ENCODE assay signal across 13 mouse cellular contexts in the genomic region with DNA sequence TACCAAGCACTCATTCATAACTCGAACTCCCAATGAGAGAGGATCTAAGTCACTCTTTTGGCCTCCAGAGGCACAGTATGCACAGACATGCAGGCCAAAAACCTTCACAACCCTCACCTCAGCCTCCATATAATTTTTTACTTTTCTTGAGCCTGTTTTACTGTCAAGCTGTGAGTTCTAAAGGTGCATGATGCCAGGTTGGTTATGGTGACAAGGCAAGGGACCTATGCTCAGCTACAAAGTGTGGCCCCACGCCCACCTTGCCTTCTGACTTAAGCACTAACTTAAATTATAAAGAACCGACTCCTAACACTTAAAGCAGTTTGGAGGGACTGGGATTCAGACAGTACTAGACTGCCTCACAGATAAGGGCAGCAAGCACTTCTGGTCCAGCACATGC. TPM values are rescaled to one million over a fixed set of nuclear protein-coding genes. Genes with fewer than 3 reads are reported as not detected.
DNase-seq lines count a peak whose midpoint lies in the region; ATAC-seq lines count a peak whose summit lies in the region.
"Had no signal": no experiment of that assay in that cellular context is flagged by ENCODE, and none has a peak within 500 bp of the region (broad histone marks: within the 10 kb centered on the region; RNA-seq: fewer than 3 reads in every experiment).

No protein-coding gene starts in this region.

- WGBS in intestine, embryonic 15.5 days, result 77% methylated on average over 3 of the region's 3 CpGs
- WGBS in stomach, embryonic 14.5 days, result 79% methylated on average over 3 of the region's 3 CpGs

- H3K9me3 ChIP-seq in megakaryocyte, embryonic 14.5 days, result no peaks in the 10 kb centered on the region
- no peaks in the 10 kb centered on the region for H3K9me3 ChIP-seq in intestine, embryonic 15.5 days
- H3K9me3 ChIP-seq in stomach, embryonic 14.5 days (ENCODE audit: control insufficient read depth, low read depth, low read length), result no peaks in the 10 kb centered on the region

- peak overlapping the region; percentile 78 for H3K4me3 ChIP-seq in megakaryocyte, embryonic 14.5 days (replicated peaks)
- peak overlapping the region; percentile 84 for H3K4me3 ChIP-seq in intestine, embryonic 15.5 days (replicated peaks)
- H3K4me3 ChIP-seq in stomach, embryonic 14.5 days (ENCODE audit: low read depth, low read length), result no peak overlapping the region; the same call in 1 of the 2 replicates

- DNase-seq in heart, adult 11 months, result peak; percentile 76
- DNase-seq in heart, postnatal 14 days, result no peak
- no peak for DNase-seq in ovary, postnatal 14 days (ENCODE audit: low spot score)
- no peak for DNase-seq in Muller cell, postnatal 12 days (ENCODE audit: inconsistent ontology term)
- DNase-seq: adrenal gland, postnatal 36 days; B cell, adult 2 months; embryo, embryonic 11 days; retina, postnatal 1 day; thymus, postnatal 25 days had no signal

- no peaks in the 10 kb centered on the region for H3K27me3 ChIP-seq in megakaryocyte, embryonic 14.5 days (replicated peaks)
- no peaks in the 10 kb centered on the region for H3K27me3 ChIP-seq in intestine, embryonic 15.5 days (replicated peaks)
- H3K27me3 ChIP-seq in stomach, embryonic 14.5 days (ENCODE audit: control insufficient read depth, insufficient read depth, low read length), result no peaks in the 10 kb centered on the region

- peak overlapping the region; percentile 41; the same call in 1 of the 2 replicates for H3K27ac ChIP-seq in intestine, embryonic 15.5 days
- no peak overlapping the region for H3K27ac ChIP-seq in stomach, embryonic 14.5 days (ENCODE audit: low read length)

- peaks cover 77% of the 10 kb centered on the region for H3K4me1 ChIP-seq in megakaryocyte, embryonic 14.5 days
- peaks cover 51% of the 10 kb centered on the region for H3K4me1 ChIP-seq in intestine, embryonic 15.5 days (replicated peaks)
- H3K4me1 ChIP-seq in stomach, embryonic 14.5 days (ENCODE audit: control insufficient read depth, insufficient read depth, low read length), result peaks cover 39% of the 10 kb centered on the region; the same call in 1 of the 2 replicates

- intact Hi-C loops in heart, postnatal 14 days (cut with DNase I), result no loop called here

- H3K9ac ChIP-seq in intestine, embryonic 15.5 days, result peak overlapping the region; percentile 39; the same call in 1 of the 2 replicates
- 0 out of 2 replicates have a peak overlapping the region, but pooled peaks have one; percentile 6 for H3K9ac ChIP-seq in stomach, embryonic 14.5 days (replicated peaks; ENCODE audit: low read depth, low read length)

- H3K36me3 ChIP-seq in megakaryocyte, embryonic 14.5 days (replicated peaks; ENCODE audit: low read length), result peaks cover 65% of the 10 kb centered on the region
- peaks cover 13% of the 10 kb centered on the region for H3K36me3 ChIP-seq in intestine, embryonic 15.5 days
- H3K36me3 ChIP-seq in stomach, embryonic 14.5 days (ENCODE audit: control insufficient read depth, insufficient read depth, low read length), result peaks cover 31% of the 10 kb centered on the region

- ATAC-seq in megakaryocyte, adult 5-6 weeks (ENCODE audit: poor library complexity, severe bottlenecking), result no peak
- ATAC-seq in intestine, embryonic 15.5 days, result no peak
- ATAC-seq in stomach, embryonic 14.5 days (ENCODE audit: insufficient number of reproducible peaks, insufficient read depth, low FRiP score, low read depth), result no peak

- peak overlapping the region; percentile 91 for H3K4me2 ChIP-seq in intestine, embryonic 15.5 days (replicated peaks)
- 0 out of 2 replicates have a peak overlapping the region, but pooled peaks have one; percentile 100 for H3K4me2 ChIP-seq in stomach, embryonic 14.5 days (replicated peaks; ENCODE audit: low read depth, low read length)

RNA-seq across cellular contexts. Expression of a gene that starts 2.0 kb away (rescaled TPM):
- total RNA-seq in heart, postnatal 14 days (2021), result 1 to 10 TPM; 2.2 to 2.9 TPM
- 15.5 and 19.7 TPM in 2 replicates for polyA plus RNA-seq in megakaryocyte, embryonic 14.5 days (2012; ENCODE audit: insufficient read depth, low replicate concordance)
- 3.5 and 4.0 TPM in 2 replicates for total RNA-seq in megakaryocyte, adult 5-6 weeks (2015)
- total RNA-seq in megakaryocyte, adult 5-6 weeks (2017), result 4.9 and 5.7 TPM in 2 replicates
- 9.8 TPM in 2 replicates for polyA plus RNA-seq in intestine, embryonic 15.5 days (2015; fragmentation: Nextera tagmentation; extraction: Ambion mirVana)
- 2.8 and 2.9 TPM in 2 replicates for polyA plus RNA-seq in stomach, embryonic 14.5 days (2014; fragmentation: Nextera tagmentation; extraction: Ambion mirVana)

RNA-seq across cellular contexts. Expression of a gene that starts 2.3 kb away (rescaled TPM):
- total RNA-seq in heart, postnatal 14 days (2021), result 10 to 100 TPM; 35.0 to 37.8 TPM
- polyA plus RNA-seq in megakaryocyte, embryonic 14.5 days (2012; ENCODE audit: insufficient read depth, low replicate concordance), result 75.8 and 138 TPM in 2 replicates
- total RNA-seq in megakaryocyte, adult 5-6 weeks (2015), result 15.7 and 17.7 TPM in 2 replicates
- 11.6 and 22.8 TPM in 2 replicates for total RNA-seq in megakaryocyte, adult 5-6 weeks (2017)
- polyA plus RNA-seq in intestine, embryonic 15.5 days (2015; fragmentation: Nextera tagmentation; extraction: Ambion mirVana), result 44.0 and 47.4 TPM in 2 replicates
- polyA plus RNA-seq in stomach, embryonic 14.5 days (2014; fragmentation: Nextera tagmentation; extraction: Ambion mirVana), result 31.5 and 34.8 TPM in 2 replicates

RNA-seq across cellular contexts. Expression of a gene that starts 2.5 kb away (rescaled TPM):
- 100 to 1,000 TPM; 417 to 479 TPM for total RNA-seq in heart, postnatal 14 days (2021)
- 17.5 and 129 TPM in 2 replicates for polyA plus RNA-seq in megakaryocyte, embryonic 14.5 days (2012; ENCODE audit: insufficient read depth, low replicate concordance)
- 2,016 and 2,115 TPM in 2 replicates for total RNA-seq in megakaryocyte, adult 5-6 weeks (2015)
- 724 and 801 TPM in 2 replicates for total RNA-seq in megakaryocyte, adult 5-6 weeks (2017)
- polyA plus RNA-seq in intestine, embryonic 15.5 days (2015; fragmentation: Nextera tagmentation; extraction: Ambion mirVana), result 1,812 and 1,948 TPM in 2 replicates
- polyA plus RNA-seq in stomach, embryonic 14.5 days (2014; fragmentation: Nextera tagmentation; extraction: Ambion mirVana), result 2,047 and 2,164 TPM in 2 replicates

RNA-seq across cellular contexts. Expression of a gene that starts 12.8 kb away (rescaled TPM):
- 10 to 100 TPM; 10.4 to 11.5 TPM for total RNA-seq in heart, postnatal 14 days (2021)
- polyA plus RNA-seq in megakaryocyte, embryonic 14.5 days (2012; ENCODE audit: insufficient read depth, low replicate concordance), result 58.7 and 64.2 TPM in 2 replicates
- 12.2 and 12.4 TPM in 2 replicates for total RNA-seq in megakaryocyte, adult 5-6 weeks (2015)
- total RNA-seq in megakaryocyte, adult 5-6 weeks (2017), result 21.6 and 23.7 TPM in 2 replicates
- polyA plus RNA-seq in intestine, embryonic 15.5 days (2015; fragmentation: Nextera tagmentation; extraction: Ambion mirVana), result 37.1 and 38.5 TPM in 2 replicates
- polyA plus RNA-seq in stomach, embryonic 14.5 days (2014; fragmentation: Nextera tagmentation; extraction: Ambion mirVana), result 19.0 and 23.0 TPM in 2 replicates

RNA-seq across cellular contexts. Expression of a gene that starts 13.2 kb away (rescaled TPM):
- total RNA-seq in heart, postnatal 14 days (2021), result 10 to 100 TPM; 62.7 to 73.7 TPM
- 39.4 and 269 TPM in 2 replicates for polyA plus RNA-seq in megakaryocyte, embryonic 14.5 days (2012; ENCODE audit: insufficient read depth, low replicate concordance)
- total RNA-seq in megakaryocyte, adult 5-6 weeks (2015), result 84.1 and 88.3 TPM in 2 replicates
- total RNA-seq in megakaryocyte, adult 5-6 weeks (2017), result 148 and 161 TPM in 2 replicates
- 153 and 159 TPM in 2 replicates for polyA plus RNA-seq in intestine, embryonic 15.5 days (2015; fragmentation: Nextera tagmentation; extraction: Ambion mirVana)
- 141 and 152 TPM in 2 replicates for polyA plus RNA-seq in stomach, embryonic 14.5 days (2014; fragmentation: Nextera tagmentation; extraction: Ambion mirVana)

Comparison
In these comparisons a context has a peak if more than half of its experiments do, and no peak if none do; other contexts are left out.
1. RNA of a gene that starts 2.5 kb away (polyA plus RNA-seq): 2,047 to 2,164 TPM in stomach, embryonic 14.5 days and 1,812 to 1,948 TPM in intestine, embryonic 15.5 days; 17.5 to 129 TPM in megakaryocyte, embryonic 14.5 days; every median in the first group is over 10 times any median in the second.